Mouse (Mus musculus) lung, adult 2 months (tissue): ENCODE data around the gene Cbx2.

Experiments
- CTCF ChIP-seq: fragments of 200-500 bp; IDR thresholded peaks from 2 replicates; pipeline ENCODE4 v1.5.1; 2011; ENCODE audit warnings: mild to moderate bottlenecking, low read length, control low read depth; ENCODE audit not compliant: insufficient read depth
- POLR2A ChIP-seq: fragments of 200-500 bp; IDR thresholded peaks from 2 replicates; pipeline ENCODE4 v1.6.1; 2011; ENCODE audit warnings: low read depth, mild to moderate bottlenecking, control low read depth, low read length, borderline replicate concordance; ENCODE audit errors: extremely low read depth

DNA sequence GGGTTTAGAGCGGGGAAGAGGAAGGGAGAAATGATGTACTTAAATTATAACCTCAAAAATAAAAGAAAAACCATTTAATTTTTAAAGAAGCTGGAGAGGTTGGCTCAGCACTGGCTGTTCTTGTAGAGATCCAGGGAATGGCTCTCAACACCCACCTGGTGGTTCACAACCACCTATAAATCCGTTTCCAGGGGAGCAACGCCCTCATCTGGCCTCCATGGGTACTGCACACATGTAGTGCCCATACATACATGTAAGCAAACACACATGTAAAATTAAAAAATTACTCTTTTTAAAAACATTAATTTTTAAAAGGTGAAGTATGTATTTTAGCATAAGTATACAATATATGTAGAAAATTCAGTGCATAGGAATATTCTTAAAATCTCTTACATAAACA lies 16.3 kb upstream of the Cbx2 start:
- no peak for TF ChIP-seq CTCF
- no peak for TF ChIP-seq POLR2A
